Mouse (Mus musculus) small intestine, adult 2 months (tissue): Measurements from ENCODE around the gene Htra3.

ENCODE experiments used
- CTCF ChIP-seq: fragments of 200-500 bp; IDR thresholded peaks from 2 replicates; pipeline ENCODE4 v1.5.1; 2012; ENCODE audit warnings: low read depth, mild to moderate bottlenecking, control low read depth, inconsistent platforms, low read length, moderate library complexity, mixed read lengths; ENCODE audit not compliant: insufficient replicate concordance, insufficient read length; ENCODE audit errors: extremely low read depth
- POLR2A ChIP-seq: fragments of 200-500 bp; IDR thresholded peaks from 2 replicates; pipeline ENCODE4 v1.6.1; 2012; ENCODE audit warnings: low read depth, mild to moderate bottlenecking, control low read depth, inconsistent platforms, low read length, moderate library complexity

DNA sequence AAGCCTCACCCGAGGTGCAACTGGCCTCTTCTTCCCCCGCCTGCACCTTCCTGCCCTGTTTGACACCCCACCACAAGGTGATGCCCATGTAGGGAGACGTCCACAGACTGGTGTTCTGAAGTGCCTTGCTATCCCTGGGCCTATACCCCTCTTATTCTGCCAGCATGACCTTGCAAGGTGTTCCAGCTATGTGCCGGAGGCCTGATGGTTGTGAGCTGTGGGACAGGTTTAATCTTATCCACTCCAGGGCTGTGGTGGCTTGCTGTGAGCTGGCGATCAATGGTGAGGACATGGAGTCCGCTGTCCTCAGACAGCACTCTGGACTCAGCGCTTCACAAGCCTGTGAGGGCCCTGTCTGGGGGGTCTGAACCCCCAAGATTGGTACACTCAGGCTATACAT, 69.2 kb downstream of the Htra3 start:
- TF ChIP-seq POLR2A (no peak), CTCF (no peak)
